Mouse (Mus musculus) brain, embryonic 14.5 days (tissue): ENCODE measurements around the gene Map2.

Experiments
- CTCF ChIP-seq: fragments of 200-500 bp; IDR thresholded peaks from 2 replicates; pipeline ENCODE4 v1.5.1; 2012; ENCODE audit warnings: inconsistent platforms, mild to moderate bottlenecking, moderate library complexity, borderline replicate concordance; ENCODE audit not compliant: insufficient read depth, insufficient read length; ENCODE audit errors: extremely low read depth
- POLR2A ChIP-seq: fragments of 200-500 bp; IDR thresholded peaks from 2 replicates; pipeline ENCODE4 v1.6.1; 2012; ENCODE audit warnings: mild to moderate bottlenecking, inconsistent platforms, borderline replicate concordance; ENCODE audit not compliant: poor library complexity, insufficient read depth, insufficient read length, severe bottlenecking; ENCODE audit errors: extremely low read depth

- TF ChIP-seq POLR2A (no peak), CTCF (no peak)
Observed at GRCm38 (mm10) chr1:66431472-66431871, 256.4 kb downstream of the Map2 start.
